Mouse (Mus musculus): ENCODE measurements around the gene Sumo3.

- peak; percentile 49 for TF ChIP-seq CTCF (conservative IDR thresholded peaks at IDR 0.05; ENCODE audit: insufficient read depth, insufficient read length, low read depth, low read length)
- TF ChIP-seq POLR2A (IDR thresholded peaks at IDR 0.05; ENCODE audit: low read depth, low read length) = no peak
Measured at GRCm38 (mm10) chr10:77629970-77630369, 24.1 kb downstream of the Sumo3 start.

Data from kidney, adult 2 months (tissue).